Comparison of ENCODE assay signal across 25 mouse cellular contexts in the genomic region with DNA sequence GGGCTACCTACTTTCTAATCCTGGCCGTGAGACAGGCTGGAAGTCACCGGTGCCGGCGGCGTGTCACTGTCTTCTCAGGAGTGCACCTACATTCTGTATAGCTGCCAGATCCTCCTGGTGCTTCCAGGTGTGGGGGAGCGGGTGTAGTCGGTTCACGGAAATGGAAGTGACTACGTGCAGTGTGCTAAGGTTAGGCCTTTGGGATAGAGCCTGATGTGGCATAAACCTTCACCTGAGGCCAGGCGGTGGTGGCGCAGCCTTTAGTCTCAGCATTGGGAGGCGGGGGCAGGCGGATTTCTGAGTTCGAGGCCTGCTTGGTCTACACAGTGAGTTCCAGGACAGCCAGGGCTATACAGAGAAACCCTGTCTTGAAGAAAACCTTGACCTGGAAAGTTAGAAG.
"Had no signal": no experiment of that assay in that cellular context is flagged by ENCODE, and none has a peak within 500 bp of the region (broad histone marks: within the 10 kb centered on the region; RNA-seq: fewer than 3 reads in every experiment).

No protein-coding gene starts in this region.

- H3K36me3 ChIP-seq: heart, embryonic 13.5 days; heart, embryonic 15.5 days; hindbrain, embryonic 10.5 days; hindbrain, embryonic 12.5 days; intestine, embryonic 15.5 days; limb, embryonic 10.5 days; limb, embryonic 12.5 days; liver, embryonic 13.5 days; liver, embryonic 15.5 days had no signal

- DNase-seq: gastrocnemius, adult 2 months; gastrocnemius, postnatal 10 days; gastrocnemius, postnatal 25 days; heart, adult 2 months; heart, postnatal 4 days; kidney, adult 18-20 months; kidney, adult 8-10 months; kidney, postnatal 10 days; kidney, postnatal 25 days; kidney, postnatal 4 days; liver; liver, embryonic 13.5 days had no signal

- H3K4me3 ChIP-seq: gastrocnemius, adult 2 months; heart, adult 2 months; heart, embryonic 13.5 days; heart, embryonic 15.5 days; hindbrain, embryonic 10.5 days; hindbrain, embryonic 12.5 days; intestine, embryonic 15.5 days; layer of hippocampus, adult 2 months; left cerebral cortex, adult 2 months; limb, embryonic 10.5 days; limb, embryonic 12.5 days; liver, embryonic 13.5 days; liver, embryonic 15.5 days had no signal

- H3K27me3 ChIP-seq: heart, embryonic 13.5 days; heart, embryonic 15.5 days; hindbrain, embryonic 12.5 days; intestine, embryonic 15.5 days; limb, embryonic 12.5 days; liver, embryonic 13.5 days; liver, embryonic 15.5 days had no signal

- ATAC-seq: hindbrain, embryonic 16.5 days; inflammation-experienced regulatory T-cells, adult 6 months; intestine, embryonic 15.5 days; intestine, postnatal 0 days had no signal

- H3K9me3 ChIP-seq: heart, embryonic 13.5 days; heart, embryonic 15.5 days; hindbrain, embryonic 10.5 days; hindbrain, embryonic 12.5 days; intestine, embryonic 15.5 days; limb, embryonic 10.5 days; limb, embryonic 12.5 days; liver, embryonic 13.5 days; liver, embryonic 15.5 days had no signal
